Mouse (Mus musculus): ENCODE measurements around the gene Clec2l.
"Not testable (repeated sequence)": the region's sequence is repeated elsewhere in the genome, so short reads cannot be mapped to it uniquely, and the experiment has no call there.

Clec2l gene

DNA sequence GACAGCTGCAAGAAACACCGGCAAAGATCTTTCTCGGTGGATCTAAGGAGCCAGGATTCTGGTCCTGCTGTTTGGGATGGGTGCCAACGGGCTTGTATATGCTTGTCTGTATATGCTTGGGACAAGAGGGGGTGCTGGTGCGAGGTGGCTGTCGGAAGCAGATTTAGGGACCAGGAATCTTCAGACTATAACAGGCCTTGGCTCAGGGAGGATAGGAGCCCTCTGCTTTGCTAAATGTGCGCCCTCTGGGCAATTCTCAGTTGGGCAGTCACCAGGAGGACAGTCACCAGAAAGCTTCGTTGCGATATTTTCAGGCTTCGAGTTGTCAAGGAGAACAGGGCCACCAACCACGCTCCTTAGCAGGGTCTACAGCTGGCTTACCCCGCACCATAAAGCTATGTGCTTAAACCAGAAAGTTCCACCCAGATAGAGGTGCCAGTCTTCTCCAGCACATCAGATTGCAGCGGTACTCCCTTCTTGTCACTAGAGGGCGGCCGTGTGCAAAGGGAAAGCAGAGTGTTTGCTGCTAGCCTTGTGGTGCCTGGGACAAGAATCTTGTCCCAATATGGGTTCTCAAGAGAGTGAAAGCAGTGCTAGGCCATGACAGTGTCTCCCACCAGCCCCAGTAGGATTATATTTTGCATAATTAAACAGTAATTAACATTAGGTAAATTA, 12.5 kb upstream of the Clec2l start:
- in situ Hi-C loops (cut with MboI; ENCODE audit: low pct_unique_long_range_greater_than_20kb in 1 of 2, low sequenced_read_pairs in 2 of 2, unreplicated experiment in 1 of 2), result no loop called here

- in situ Hi-C loops (cut with MboI; ENCODE audit: low pct_unique_long_range_greater_than_20kb in 1 of 2, low sequenced_read_pairs in 2 of 2, unreplicated experiment in 1 of 2), result no loop called here
Observed at GRCm38 (mm10) chr6:38661626-38662025, 1.2 kb upstream of the Clec2l start.

- in situ Hi-C loops (cut with MboI; ENCODE audit: low pct_unique_long_range_greater_than_20kb in 1 of 2, low sequenced_read_pairs in 2 of 2, unreplicated experiment in 1 of 2), result no loop called here
Observed at GRCm38 (mm10) chr6:38669580-38669979, 6.7 kb downstream of the Clec2l start.

- in situ Hi-C loops (cut with MboI; ENCODE audit: low pct_unique_long_range_greater_than_20kb in 1 of 2, low sequenced_read_pairs in 2 of 2, unreplicated experiment in 1 of 2), result not testable (repeated sequence)
Observed at GRCm38 (mm10) chr6:38670488-38670887, 7.6 kb downstream of the Clec2l start.

DNA sequence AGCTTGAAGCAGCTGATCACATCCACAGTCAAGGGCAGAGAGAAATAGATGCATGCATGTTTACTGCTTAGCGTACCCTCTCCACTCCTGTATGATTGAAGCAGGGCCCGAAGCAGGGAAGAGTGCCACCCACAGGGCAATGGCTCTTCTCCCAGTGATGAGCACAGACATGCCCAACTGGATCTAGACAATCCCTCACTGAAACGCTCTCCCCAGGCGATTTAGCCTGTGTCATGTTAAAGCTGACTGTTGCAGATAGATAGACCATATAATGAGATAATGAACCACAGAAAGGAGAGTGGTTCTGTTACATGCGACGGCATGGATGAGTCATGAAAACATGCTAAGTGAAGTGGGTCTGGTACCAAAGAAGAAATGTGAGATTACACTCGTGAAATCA, 8.4 kb downstream of the Clec2l start:
- in situ Hi-C loops (cut with MboI; ENCODE audit: low pct_unique_long_range_greater_than_20kb in 1 of 2, low sequenced_read_pairs in 2 of 2, unreplicated experiment in 1 of 2), result no loop called here

DNA sequence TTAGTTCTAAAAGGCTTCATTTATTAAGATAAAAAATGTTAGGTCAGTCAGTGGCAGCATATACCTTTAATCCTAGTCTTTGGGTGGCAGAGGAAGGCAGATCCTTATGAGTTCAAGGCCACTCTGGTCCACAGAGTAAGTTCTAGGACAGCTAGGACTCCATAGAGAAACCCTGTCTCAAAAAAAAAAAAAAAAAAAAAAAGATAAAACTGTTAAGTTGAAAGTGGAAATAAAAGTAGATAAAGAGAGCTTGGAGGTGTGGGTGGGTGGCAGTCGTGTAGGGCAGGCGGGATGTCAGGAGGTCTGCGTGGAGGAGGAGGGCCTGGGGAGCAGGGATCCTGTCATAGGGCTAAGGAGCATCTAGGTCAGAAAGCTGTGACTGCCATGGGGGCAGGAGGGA, 9.1 kb downstream of the Clec2l start:
- in situ Hi-C loops (cut with MboI; ENCODE audit: low pct_unique_long_range_greater_than_20kb in 1 of 2, low sequenced_read_pairs in 2 of 2, unreplicated experiment in 1 of 2), result no loop called here

GRCm38 (mm10) chr6:38676217-38676616, 13.3 kb downstream of the Clec2l start:
- in situ Hi-C loops (cut with MboI; ENCODE audit: low pct_unique_long_range_greater_than_20kb in 1 of 2, low sequenced_read_pairs in 2 of 2, unreplicated experiment in 1 of 2), result no loop called here

DNA sequence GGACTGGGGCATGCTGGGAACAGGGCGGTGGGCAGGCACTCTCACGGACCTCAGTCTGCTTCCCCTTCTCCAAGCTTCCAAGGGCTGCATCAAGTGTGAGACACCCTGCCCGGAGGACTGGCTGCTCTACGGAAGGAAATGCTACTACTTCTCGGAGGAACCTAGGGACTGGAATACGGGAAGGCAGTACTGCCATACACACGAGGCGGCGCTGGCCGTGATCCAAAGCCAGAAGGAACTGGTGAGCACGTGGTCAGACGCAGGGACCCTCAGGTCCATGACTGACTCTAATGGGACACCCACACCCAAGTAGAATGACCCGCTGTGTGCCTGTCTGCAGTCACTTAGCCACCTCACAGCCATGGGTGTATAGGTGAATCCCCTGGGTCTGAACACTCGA, 13.9 kb downstream of the Clec2l start:
- in situ Hi-C loops (cut with MboI; ENCODE audit: low pct_unique_long_range_greater_than_20kb in 1 of 2, low sequenced_read_pairs in 2 of 2, unreplicated experiment in 1 of 2), result no loop called here

- in situ Hi-C loops (cut with MboI; ENCODE audit: low pct_unique_long_range_greater_than_20kb in 1 of 2, low sequenced_read_pairs in 2 of 2, unreplicated experiment in 1 of 2), result no loop called here
Observed at GRCm38 (mm10) chr6:38677629-38678028, 14.8 kb downstream of the Clec2l start.

GRCm38 (mm10) chr6:38682532-38682931, 19.7 kb downstream of the Clec2l start:
- in situ Hi-C loops (cut with MboI; ENCODE audit: low pct_unique_long_range_greater_than_20kb in 1 of 2, low sequenced_read_pairs in 2 of 2, unreplicated experiment in 1 of 2), result no loop called here

DNA sequence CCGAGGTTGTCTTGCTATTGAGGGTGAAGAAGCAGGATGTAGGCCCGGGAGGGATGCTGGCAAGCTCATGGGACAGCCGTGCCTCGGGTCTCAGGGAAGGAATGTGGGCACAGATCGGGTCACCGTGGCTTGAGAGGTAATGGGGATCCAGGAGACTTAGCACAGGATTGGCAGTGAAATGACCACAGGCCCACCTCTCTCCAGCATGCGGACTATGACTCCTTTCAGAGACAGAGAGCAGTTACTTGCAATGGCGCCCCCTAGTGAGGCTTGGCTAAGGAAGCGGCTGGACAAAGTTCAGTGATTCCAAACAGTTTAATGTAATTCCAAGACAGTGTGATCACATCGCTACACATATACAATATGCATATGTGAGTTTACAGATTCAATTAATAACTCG, 24.3 kb downstream of the Clec2l start:
- in situ Hi-C loops (cut with MboI; ENCODE audit: low pct_unique_long_range_greater_than_20kb in 1 of 2, low sequenced_read_pairs in 2 of 2, unreplicated experiment in 1 of 2), result no loop called here

- in situ Hi-C loops (cut with MboI; ENCODE audit: low pct_unique_long_range_greater_than_20kb in 1 of 2, low sequenced_read_pairs in 2 of 2, unreplicated experiment in 1 of 2), result no loop called here
Observed at GRCm38 (mm10) chr6:38688841-38689240, 26.0 kb downstream of the Clec2l start.

DNA sequence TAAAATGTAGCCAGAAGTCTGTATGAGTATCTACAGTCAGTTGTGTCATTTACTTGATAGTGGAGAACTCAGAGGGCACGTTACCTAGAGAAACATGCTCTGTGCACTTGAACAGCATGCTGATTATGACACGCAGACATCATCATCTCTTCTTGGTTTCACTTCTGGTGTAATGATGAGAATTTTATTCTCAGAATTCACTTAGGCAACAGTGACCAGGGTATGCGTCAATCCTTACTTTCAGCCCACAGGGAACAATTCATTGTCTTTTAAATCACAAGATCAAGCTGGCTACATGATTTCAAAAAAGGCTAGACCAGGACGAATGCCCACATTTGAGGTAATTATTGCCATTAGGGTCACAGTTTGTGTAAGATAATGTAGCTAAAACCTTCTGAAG, 27.7 kb downstream of the Clec2l start:
- in situ Hi-C loops (cut with MboI; ENCODE audit: low pct_unique_long_range_greater_than_20kb in 1 of 2, low sequenced_read_pairs in 2 of 2, unreplicated experiment in 1 of 2), result no loop called here

- in situ Hi-C loops (cut with MboI; ENCODE audit: low pct_unique_long_range_greater_than_20kb in 1 of 2, low sequenced_read_pairs in 2 of 2, unreplicated experiment in 1 of 2), result no loop called here
Observed at GRCm38 (mm10) chr6:38691052-38691451, 28.2 kb downstream of the Clec2l start.

DNA sequence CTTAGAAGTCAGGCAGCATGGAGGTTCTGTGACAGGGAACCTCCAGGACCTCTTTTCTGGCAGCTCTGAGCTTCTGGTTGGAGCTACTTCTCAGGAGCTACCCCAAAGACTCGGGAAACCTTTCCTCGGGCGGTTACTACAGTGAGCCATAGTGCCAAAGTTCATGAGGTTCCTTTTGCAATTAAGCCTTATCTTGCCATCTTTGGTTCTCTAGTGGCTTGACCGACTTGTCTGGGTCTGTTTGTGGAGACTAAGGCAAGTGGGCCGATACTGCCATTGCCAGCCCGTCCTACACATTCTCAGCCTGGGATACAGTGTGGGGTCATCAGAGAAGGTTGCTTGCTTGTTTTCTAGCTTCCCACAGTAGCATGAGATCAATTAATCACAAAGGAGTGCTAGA, 29.7 kb downstream of the Clec2l start:
- in situ Hi-C loops (cut with MboI; ENCODE audit: low pct_unique_long_range_greater_than_20kb in 1 of 2, low sequenced_read_pairs in 2 of 2, unreplicated experiment in 1 of 2), result no loop called here

GRCm38 (mm10) chr6:38695380-38696054, 32.6 kb downstream of the Clec2l start:
- in situ Hi-C loops (cut with MboI; ENCODE audit: low pct_unique_long_range_greater_than_20kb in 1 of 2, low sequenced_read_pairs in 2 of 2, unreplicated experiment in 1 of 2), result no loop called here

- in situ Hi-C loops (cut with MboI; ENCODE audit: low pct_unique_long_range_greater_than_20kb in 1 of 2, low sequenced_read_pairs in 2 of 2, unreplicated experiment in 1 of 2), result no loop called here
Observed at GRCm38 (mm10) chr6:38696570-38696969, 33.7 kb downstream of the Clec2l start.

DNA sequence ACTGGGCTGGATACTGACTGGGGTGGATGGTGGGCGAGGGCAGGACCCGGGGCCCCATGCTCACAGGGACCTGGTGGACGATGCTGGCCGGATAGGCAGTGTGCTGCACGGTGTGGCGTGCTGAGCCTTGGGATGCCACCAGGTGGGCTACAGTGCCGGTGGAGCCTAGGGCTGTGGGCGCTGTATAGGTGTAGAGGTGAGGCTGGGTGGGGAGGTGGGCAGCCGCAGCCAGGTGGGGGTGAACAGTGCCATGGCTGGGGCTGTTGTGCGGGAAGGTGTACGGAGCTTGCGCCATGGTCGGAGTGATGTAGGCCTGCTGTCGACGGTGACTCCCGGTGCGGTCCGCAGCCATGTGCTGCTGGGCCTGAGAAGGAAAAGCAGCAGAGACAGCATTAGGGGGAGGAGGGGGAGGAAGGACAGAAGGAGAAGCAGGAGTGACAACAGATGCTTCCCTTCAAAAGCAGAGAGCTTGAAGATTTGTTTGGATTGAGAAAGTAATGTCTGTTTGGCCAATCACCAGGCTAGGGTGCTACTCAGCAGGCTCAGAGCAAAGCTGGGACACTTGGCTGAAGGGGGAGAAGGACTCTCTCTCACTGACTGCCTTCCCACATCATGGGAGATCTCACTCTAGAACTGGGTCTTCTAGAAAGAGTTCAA, 35.5 kb downstream of the Clec2l start:
- in situ Hi-C loops (cut with MboI; ENCODE audit: low pct_unique_long_range_greater_than_20kb in 1 of 2, low sequenced_read_pairs in 2 of 2, unreplicated experiment in 1 of 2), result no loop called here

- in situ Hi-C loops (cut with MboI; ENCODE audit: low pct_unique_long_range_greater_than_20kb in 1 of 2, low sequenced_read_pairs in 2 of 2, unreplicated experiment in 1 of 2), result no loop called here
Observed at GRCm38 (mm10) chr6:38701421-38701820, 38.6 kb downstream of the Clec2l start.

All from mouse embryonic stem cell (cell line).